ENCODE assay signal across 8 mouse cellular contexts in the genomic region with DNA sequence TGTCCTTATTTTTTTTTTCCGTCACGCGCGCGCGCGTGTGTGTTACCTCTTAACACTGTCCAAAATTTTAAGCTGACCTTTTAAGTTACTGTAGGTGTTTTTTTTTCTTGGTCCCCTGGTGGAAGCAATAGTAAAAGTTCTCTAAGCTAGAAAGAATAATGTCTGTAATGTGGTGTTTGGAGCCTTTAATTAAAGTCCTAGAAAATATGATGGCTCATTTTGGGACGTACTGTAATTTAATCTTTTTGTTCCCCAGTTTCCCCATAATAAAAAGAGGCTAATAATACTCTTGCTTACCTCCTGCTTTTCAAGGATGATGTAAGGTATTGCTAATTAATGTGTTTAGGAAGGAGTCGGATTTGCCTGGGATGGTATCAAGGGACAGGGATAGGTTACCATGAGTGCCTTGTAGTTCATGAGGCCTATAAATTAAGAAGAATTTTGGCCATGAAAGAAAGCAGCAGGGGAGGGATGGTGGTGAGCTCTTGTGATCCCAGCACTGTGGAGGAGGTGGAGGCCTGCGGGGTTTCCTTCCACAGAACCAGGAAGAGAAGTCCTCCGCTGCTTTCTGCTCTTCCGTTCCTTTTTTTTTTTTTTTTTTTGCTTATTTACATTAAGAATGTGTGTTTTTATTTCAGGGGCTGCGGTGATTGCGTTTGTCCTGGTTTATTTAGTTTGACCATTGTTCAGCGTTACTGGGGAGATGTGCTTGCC. TPM values are rescaled to one million over a fixed set of nuclear protein-coding genes. Genes with fewer than 3 reads are reported as not detected.
DNase-seq lines count a peak whose midpoint lies in the region; ATAC-seq and TF ChIP-seq lines count a peak whose summit lies in the region.

No protein-coding gene starts in this region.

- no peak for TF ChIP-seq POLR2A in cortical plate, adult 2 months (IDR thresholded peaks at IDR 0.05; ENCODE audit: extremely low read depth, insufficient read depth, low read length)

- H3K27ac ChIP-seq in layer of hippocampus, adult 2 months: peak overlapping the region; percentile 100
- peak overlapping the region; percentile 93 for H3K27ac ChIP-seq in cortical plate, adult 2 months (ENCODE audit: insufficient read depth, low read length)
- peak overlapping the region; percentile 98 for H3K27ac ChIP-seq in midbrain, embryonic 15.5 days

- H3K9me3 ChIP-seq in midbrain, embryonic 15.5 days: no peaks in the 10 kb centered on the region

- ATAC-seq in midbrain, embryonic 15.5 days (replicated peaks): no peak

- no peaks in the 10 kb centered on the region for H3K27me3 ChIP-seq in midbrain, embryonic 15.5 days (replicated peaks)

- WGBS in midbrain, embryonic 15.5 days: under 1% methylated on average over 15 of the region's 15 CpGs

- DNase-seq in layer of hippocampus, adult 2 months (ENCODE audit: low spot score in 2 of 2): no peak
- no peak for DNase-seq in layer of hippocampus, postnatal 10 days (ENCODE audit: low spot score in 2 of 2)
- DNase-seq in induced T-regulatory cell, adult 2 months (ENCODE audit: low read depth): peak; percentile 69
- DNase-seq in retina, embryonic 14.5 days (ENCODE audit: low spot score): no peak
- DNase-seq in cerebellum, adult 8-10 months: no peak
- DNase-seq in gastrocnemius, adult 8-10 months (ENCODE audit: low spot score in 2 of 2): no peak

- TF ChIP-seq CTCF in layer of hippocampus, adult 2 months (conservative IDR thresholded peaks at IDR 0.05): peak; percentile 51
- no peak for TF ChIP-seq CTCF in cortical plate, adult 2 months (IDR thresholded peaks at IDR 0.05; ENCODE audit: extremely low read depth, insufficient read depth, low read length)

- peak overlapping the region; percentile 74 for H3K4me2 ChIP-seq in midbrain, embryonic 15.5 days

- H3K4me3 ChIP-seq in layer of hippocampus, adult 2 months: peak overlapping the region; percentile 94
- H3K4me3 ChIP-seq in cortical plate, adult 2 months (ENCODE audit: insufficient read depth, low read length): peak overlapping the region; percentile 83
- peak overlapping the region; percentile 84 for H3K4me3 ChIP-seq in midbrain, embryonic 15.5 days

- H3K36me3 ChIP-seq in midbrain, embryonic 15.5 days (replicated peaks): no peaks in the 10 kb centered on the region

- peak overlapping the region; percentile 94 for H3K9ac ChIP-seq in midbrain, embryonic 15.5 days

- peaks cover 15% of the 10 kb centered on the region for H3K4me1 ChIP-seq in cortical plate, adult 2 months (ENCODE audit: control insufficient read depth, insufficient read depth, low read length)
- H3K4me1 ChIP-seq in midbrain, embryonic 15.5 days: peaks cover 56% of the 10 kb centered on the region

RNA-seq across cellular contexts. Expression of gene Reep3, which starts 0.8 kb away (rescaled TPM):
- total RNA-seq in layer of hippocampus, adult 2 months (2021): 10 to 100 TPM; 18.3 to 21.9 TPM
- total RNA-seq in layer of hippocampus, postnatal 10 days (2021): 10 to 100 TPM; 31.6 to 33.9 TPM
- 23.5 and 26.4 TPM in 2 replicates for polyA plus RNA-seq in cortical plate, adult 2 months (2012; rRNA removed)
- polyA plus RNA-seq in midbrain, embryonic 15.5 days (2015; fragmentation: Nextera tagmentation; extraction: Ambion mirVana): 28.3 and 29.2 TPM in 2 replicates
- total RNA-seq in gastrocnemius, adult 8-10 months (2022): 1 to 10 TPM; 7.6 to 9.3 (median 9.0) TPM

RNA-seq across cellular contexts. Expression of gene Jmjd1c, which starts 1.7 kb away (rescaled TPM):
- total RNA-seq in layer of hippocampus, adult 2 months (2021): 100 to 1,000 TPM; 106 to 111 TPM
- total RNA-seq in layer of hippocampus, postnatal 10 days (2021): 100 to 1,000 TPM in 1 of 2 experiments, 10 to 100 TPM in 1; 99.4 to 116 TPM
- 31.8 and 32.4 TPM in 2 replicates for polyA plus RNA-seq in cortical plate, adult 2 months (2012; rRNA removed)
- polyA plus RNA-seq in midbrain, embryonic 15.5 days (2015; fragmentation: Nextera tagmentation; extraction: Ambion mirVana): 52.0 and 53.8 TPM in 2 replicates
- total RNA-seq in gastrocnemius, adult 8-10 months (2022): 10 to 100 TPM; 22.0 to 26.9 (median 22.7) TPM
